Mouse (Mus musculus) forebrain, embryonic 11.5 days (tissue): ENCODE measurements around the gene Mybpc1. TPM values are rescaled to one million over a fixed set of nuclear protein-coding genes. Genes with fewer than 3 reads are reported as not detected.

ENCODE experiments used
- ATAC-seq: fragments of 200-750 bp; cut with Nextera tagmentation; replicated peaks from 2 replicates; pipeline ENCODE4 v1.8.0; 2017; ENCODE audit warnings: moderate TSS enrichment; ENCODE audit not compliant: low FRiP score
- DNase-seq: peaks from one replicate; pipeline ENCODE4 v3.0.0-alpha.2; 2017; ENCODE audit warnings: low spot score
- H3K27ac ChIP-seq: fragments of 300-500 bp; sonication (generic); 2 replicates; pipeline ENCODE4 v1.5.1; 2014; ENCODE audit warnings: low read depth, low read length
- H3K27me3 ChIP-seq: fragments of 300-500 bp; sonication (generic); 2 replicates; pipeline ENCODE4 v1.6.1; 2014; ENCODE audit warnings: mild to moderate bottlenecking, low read length, mixed read lengths; ENCODE audit not compliant: control insufficient read depth, insufficient read depth
- H3K36me3 ChIP-seq: fragments of 300-500 bp; sonication (generic); 2 replicates; pipeline ENCODE4 v1.6.1; 2014; ENCODE audit warnings: mild to moderate bottlenecking, low read length, moderate library complexity, mixed read lengths; ENCODE audit not compliant: control insufficient read depth, insufficient read depth
- H3K4me1 ChIP-seq: fragments of 300-500 bp; sonication (generic); replicated peaks from 2 replicates; pipeline ENCODE4 v1.6.1; 2014; ENCODE audit warnings: low read length, mixed read lengths; ENCODE audit not compliant: control insufficient read depth, insufficient read depth
- H3K4me2 ChIP-seq: fragments of 300-500 bp; sonication (generic); 2 replicates; pipeline ENCODE4 v1.6.1; 2014; ENCODE audit warnings: low read depth, mild to moderate bottlenecking, low read length, moderate library complexity, mixed read lengths; ENCODE audit not compliant: severe bottlenecking
- H3K4me3 ChIP-seq: fragments of 300-500 bp; sonication (generic); 2 replicates; pipeline ENCODE4 v1.5.1; 2014; ENCODE audit warnings: low read depth, low read length
- H3K9ac ChIP-seq: fragments of 300-500 bp; sonication (generic); 2 replicates; pipeline ENCODE4 v1.6.1; 2014; ENCODE audit warnings: low read length
- H3K9me3 ChIP-seq: fragments of 300-500 bp; sonication (generic); 2 replicates; pipeline ENCODE4 v1.6.1; 2016; ENCODE audit warnings: low read length, mixed read lengths; ENCODE audit not compliant: control insufficient read depth
- WGBS: fragments of 180-500 bp; shearing (Covaris S2); extraction: QIAGEN DNeasy Blood & Tissue Kit; methylation state at CpG from one replicate; pipeline ENCODE4 v1.1.7; 2014; 5-methylcytosine and 5-hydroxymethylcytosine counted together
- polyA plus RNA-seq: library from polyadenylated mRNA; unstranded; fragments of >200 nt; fragmentation: Nextera tagmentation; extraction: Ambion mirVana; gene quantifications from 2 replicates; pipeline ENCODE4 v1.2.1, GENCODE M21; 2014

Mybpc1 gene
- polyA plus RNA-seq: 0.19 and 0.40 TPM in 2 replicates

DNA sequence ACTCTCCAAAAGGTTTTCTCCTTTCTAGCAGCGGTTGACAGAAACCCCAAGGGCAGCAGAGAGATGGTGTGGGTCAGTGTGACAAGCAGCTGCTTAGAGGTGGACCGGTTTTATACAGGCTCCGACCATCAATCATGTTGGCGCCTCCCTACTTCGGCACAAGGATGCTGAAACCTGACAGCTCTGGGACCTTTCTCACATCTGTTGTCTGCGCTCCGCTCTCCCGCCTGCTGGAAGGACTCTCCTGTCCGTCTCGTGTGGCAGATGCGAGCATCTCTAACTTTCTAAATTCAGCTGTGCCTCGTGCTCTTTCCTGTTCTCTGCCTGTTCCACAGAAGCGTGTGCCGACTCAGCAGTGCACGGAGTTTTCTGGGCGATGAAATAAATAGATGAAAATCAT, at the start of gene Mybpc1:
Gene Mybpc1 (minus strand): TSS at position 210 of the 400 bp plus-strand sequence.
- H3K4me2 ChIP-seq: no peak within 1 kb of the TSS
- H3K4me1 ChIP-seq: no peaks in the 10 kb centered on the region
- no peaks in the 10 kb centered on the region for H3K36me3 ChIP-seq
- no peak within 1 kb of the TSS for H3K4me3 ChIP-seq
- DNase-seq (no peak), ATAC-seq (no peak)
- no peak within 1 kb of the TSS for H3K27ac ChIP-seq
- 69% methylated on average over 16 of the region's 16 CpGs for WGBS
- H3K27me3 ChIP-seq: no peaks in the 10 kb centered on the region
- no peak within 1 kb of the TSS for H3K9ac ChIP-seq
- no peaks in the 10 kb centered on the region for H3K9me3 ChIP-seq

DNA sequence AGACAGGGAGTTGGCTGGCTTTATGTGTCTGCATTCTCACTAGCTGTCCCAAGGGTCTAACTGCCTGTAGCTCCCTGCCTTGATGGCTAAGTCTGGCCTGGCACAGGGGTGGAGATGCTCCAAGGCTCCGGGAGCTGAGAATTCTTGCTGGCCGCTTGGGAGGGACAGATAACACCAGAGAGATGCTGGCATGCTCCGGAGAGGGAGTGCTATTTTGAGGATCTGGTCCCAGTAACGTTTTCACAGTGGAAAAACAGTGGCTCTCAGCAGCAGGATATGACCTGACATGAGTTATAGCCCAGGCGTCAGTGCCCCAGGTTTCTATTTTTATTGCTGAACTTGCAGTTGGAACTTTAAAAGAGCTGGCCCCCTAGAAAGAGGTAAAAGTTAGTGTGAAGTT, 40.5 kb upstream of the Mybpc1 start:
- no peaks in the 10 kb centered on the region for H3K36me3 ChIP-seq
- no peak overlapping the region for H3K4me3 ChIP-seq
- no peaks in the 10 kb centered on the region for H3K27me3 ChIP-seq
- no peaks in the 10 kb centered on the region for H3K9me3 ChIP-seq
- DNase-seq: no peak
- no peaks in the 10 kb centered on the region for H3K4me1 ChIP-seq
- no peak overlapping the region for H3K4me2 ChIP-seq
- 72% methylated on average over 5 of the region's 5 CpGs for WGBS
- ATAC-seq: no peak
- H3K27ac ChIP-seq: no peak overlapping the region
- no peak overlapping the region for H3K9ac ChIP-seq

- 92% methylated on average over 10 of the region's 10 CpGs for WGBS
- Histone ChIP-seq H3K4me3 (no peak overlapping the region), H3K27me3 (no peaks in the 10 kb centered on the region), H3K36me3 (no peaks in the 10 kb centered on the region), H3K9me3 (no peaks in the 10 kb centered on the region), H3K4me2 (no peak overlapping the region), H3K27ac (no peak overlapping the region), H3K4me1 (no peaks in the 10 kb centered on the region), H3K9ac (no peak overlapping the region)
- no peak for DNase-seq
- no peak for ATAC-seq
These were observed 26.5 kb upstream of the Mybpc1 start for GRCm38 (mm10) chr10:88631330-88631953.

- Histone ChIP-seq H3K27me3 (no peaks in the 10 kb centered on the region), H3K4me2 (no peak overlapping the region), H3K4me3 (no peak overlapping the region), H3K27ac (no peak overlapping the region), H3K36me3 (no peaks in the 10 kb centered on the region), H3K9ac (no peak overlapping the region), H3K9me3 (no peaks in the 10 kb centered on the region), H3K4me1 (no peaks in the 10 kb centered on the region)
- WGBS: 84% methylated on average over 2 of the region's 2 CpGs
- DNase-seq (no peak), ATAC-seq (no peak)
These were observed 25.8 kb upstream of the Mybpc1 start for GRCm38 (mm10) chr10:88630663-88631329.

GRCm38 (mm10) chr10:88627052-88627451, 22.1 kb upstream of the Mybpc1 start:
- no peak overlapping the region for H3K4me2 ChIP-seq
- H3K36me3 ChIP-seq: no peaks in the 10 kb centered on the region
- no peaks in the 10 kb centered on the region for H3K27me3 ChIP-seq
- no peaks in the 10 kb centered on the region for H3K9me3 ChIP-seq
- H3K4me1 ChIP-seq: no peaks in the 10 kb centered on the region
- DNase-seq: no peak
- H3K9ac ChIP-seq: no peak overlapping the region
- peak; percentile 76 for ATAC-seq
- WGBS: 70% methylated on average over 4 of the region's 4 CpGs
- no peak overlapping the region for H3K4me3 ChIP-seq
- H3K27ac ChIP-seq: no peak overlapping the region

DNA sequence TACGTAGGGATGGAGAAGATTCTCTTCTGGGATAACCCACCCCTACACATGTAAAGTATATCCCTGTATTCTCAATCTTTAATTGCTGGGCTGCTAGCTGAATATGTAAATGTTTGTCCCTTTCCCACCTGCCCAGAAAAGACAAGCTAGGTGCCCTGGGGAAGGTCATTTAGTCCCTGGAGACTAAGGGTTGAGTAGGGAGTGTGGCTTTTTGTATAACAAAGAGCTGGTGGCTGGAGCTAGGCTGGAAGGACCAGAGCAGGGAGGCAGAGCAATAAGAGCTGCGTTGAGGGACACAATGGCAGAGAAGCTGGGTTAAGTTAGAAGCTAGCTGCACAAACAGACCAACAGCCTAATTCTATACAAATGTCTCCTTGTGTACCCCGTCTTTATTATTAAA, 21.2 kb upstream of the Mybpc1 start:
- Histone ChIP-seq H3K27me3 (no peaks in the 10 kb centered on the region), H3K4me3 (no peak overlapping the region), H3K9me3 (no peaks in the 10 kb centered on the region), H3K36me3 (no peaks in the 10 kb centered on the region), H3K27ac (no peak overlapping the region), H3K4me1 (no peaks in the 10 kb centered on the region), H3K9ac (no peak overlapping the region), H3K4me2 (no peak overlapping the region)
- 66% methylated on average over 3 of the region's 3 CpGs for WGBS
- ATAC-seq (no peak), DNase-seq (no peak)

DNA sequence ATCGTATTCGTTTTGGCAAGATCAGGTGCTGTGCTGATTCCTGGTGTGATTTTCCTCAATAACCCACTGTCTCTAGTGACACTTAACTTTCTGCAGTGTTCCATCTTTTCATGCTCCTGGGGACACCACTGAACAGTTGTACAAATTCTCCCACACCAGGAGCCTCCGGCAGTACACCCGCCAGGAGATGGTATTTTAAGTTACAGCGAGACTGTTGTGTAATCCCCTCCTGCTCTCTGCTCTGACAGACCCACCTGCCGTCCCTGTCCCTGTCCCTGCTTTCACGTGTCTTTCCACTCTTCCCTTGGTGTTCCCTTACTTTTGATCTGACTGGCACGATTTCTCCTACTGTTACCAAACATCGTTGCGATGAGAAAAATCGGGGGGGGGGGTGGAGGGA, 19.3 kb upstream of the Mybpc1 start:
- H3K4me3 ChIP-seq: no peak overlapping the region
- H3K27me3 ChIP-seq: no peaks in the 10 kb centered on the region
- ATAC-seq (no peak), DNase-seq (no peak)
- no peak overlapping the region for H3K4me2 ChIP-seq
- H3K9ac ChIP-seq: no peak overlapping the region
- no peaks in the 10 kb centered on the region for H3K4me1 ChIP-seq
- WGBS: 89% methylated on average over 11 of the region's 11 CpGs
- H3K27ac ChIP-seq: no peak overlapping the region
- H3K36me3 ChIP-seq: no peaks in the 10 kb centered on the region
- no peaks in the 10 kb centered on the region for H3K9me3 ChIP-seq

DNA sequence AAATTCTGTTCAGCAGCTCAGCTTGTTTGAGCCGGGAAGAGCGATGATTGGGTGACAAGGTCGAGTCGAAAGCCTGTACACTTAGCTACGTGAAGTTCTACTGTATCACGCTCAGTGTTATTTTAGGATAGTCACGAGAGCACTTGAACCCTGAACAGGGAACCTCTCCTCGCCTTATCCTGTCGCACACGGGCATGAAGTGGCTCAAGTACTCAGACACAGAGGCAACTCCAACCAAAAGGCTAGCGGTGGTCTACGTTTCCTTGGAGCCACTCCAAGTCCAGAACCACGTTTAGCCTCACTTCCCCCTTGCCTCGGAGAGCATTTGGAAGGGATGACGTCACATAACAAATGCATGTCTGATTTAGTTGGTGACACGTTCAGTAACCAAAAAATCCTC, 17.7 kb upstream of the Mybpc1 start:
- ATAC-seq (no peak), DNase-seq (no peak)
- Histone ChIP-seq H3K9me3 (no peaks in the 10 kb centered on the region), H3K4me2 (no peak overlapping the region), H3K27me3 (no peaks in the 10 kb centered on the region), H3K4me1 (no peaks in the 10 kb centered on the region), H3K27ac (no peak overlapping the region), H3K4me3 (no peak overlapping the region), H3K9ac (no peak overlapping the region), H3K36me3 (no peaks in the 10 kb centered on the region)
- WGBS: 91% methylated on average over 16 of the region's 16 CpGs

- 92% methylated on average over 3 of the region's 3 CpGs for WGBS
- Histone ChIP-seq H3K9ac (no peak overlapping the region), H3K27me3 (no peaks in the 10 kb centered on the region), H3K4me2 (no peak overlapping the region), H3K9me3 (no peaks in the 10 kb centered on the region), H3K4me3 (no peak overlapping the region), H3K27ac (no peak overlapping the region), H3K36me3 (no peaks in the 10 kb centered on the region), H3K4me1 (no peaks in the 10 kb centered on the region)
- no peak for ATAC-seq
- DNase-seq: no peak
These were observed 15.9 kb upstream of the Mybpc1 start for GRCm38 (mm10) chr10:88620809-88621208.
